Mouse (Mus musculus) midbrain, embryonic 14.5 days (tissue): ENCODE measurements around the gene Tll2. TPM values are rescaled to one million over a fixed set of nuclear protein-coding genes. Genes with fewer than 3 reads are reported as not detected.

Experiments used
- ATAC-seq: fragments of 200-750 bp; cut with Nextera tagmentation; 2 replicates; pipeline ENCODE4 v1.8.0; 2017; ENCODE audit warnings: moderate number of reproducible peaks, moderate library complexity; ENCODE audit not compliant: low FRiP score, low TSS enrichment
- DNase-seq: peaks from one replicate; pipeline ENCODE4 v3.0.0-alpha.2; 2015
- H3K27ac ChIP-seq: fragments of 300-500 bp; sonication (generic); replicated peaks from 2 replicates; pipeline ENCODE4 v1.5.1; 2014; ENCODE audit warnings: mild to moderate bottlenecking, low read depth, low read length, moderate library complexity
- H3K27me3 ChIP-seq: fragments of 300-500 bp; sonication (generic); 2 replicates; pipeline ENCODE4 v1.6.1; 2014; ENCODE audit warnings: low read length, control low read depth, mixed read lengths; ENCODE audit not compliant: control insufficient read depth, insufficient read depth
- H3K36me3 ChIP-seq: fragments of 300-500 bp; sonication (generic); 2 replicates; pipeline ENCODE4 v1.6.1; 2014; ENCODE audit warnings: low read length, control low read depth; ENCODE audit not compliant: control insufficient read depth, insufficient read depth
- H3K4me1 ChIP-seq: fragments of 300-500 bp; sonication (generic); 2 replicates; pipeline ENCODE4 v1.6.1; 2014; ENCODE audit warnings: mild to moderate bottlenecking, antibody characterized with exemption, low read length, control low read depth; ENCODE audit not compliant: control insufficient read depth, insufficient read depth
- H3K4me2 ChIP-seq: fragments of 300-500 bp; sonication (generic); 2 replicates; pipeline ENCODE4 v1.6.1; 2014; ENCODE audit warnings: mild to moderate bottlenecking, low read length, moderate library complexity
- H3K4me3 ChIP-seq: fragments of 300-500 bp; sonication (generic); replicated peaks from 2 replicates; pipeline ENCODE4 v1.5.1; 2014; ENCODE audit warnings: low read depth, low read length
- H3K9ac ChIP-seq: fragments of 300-500 bp; sonication (generic); replicated peaks from 2 replicates; pipeline ENCODE4 v1.6.1; 2014; ENCODE audit warnings: mild to moderate bottlenecking, low read length, moderate library complexity
- H3K9me3 ChIP-seq: fragments of 300-500 bp; sonication (generic); 2 replicates; pipeline ENCODE4 v1.6.1; 2016; ENCODE audit warnings: low read length, control low read depth, mixed read lengths; ENCODE audit not compliant: control insufficient read depth
- WGBS: fragments of 180-500 bp; shearing (Covaris S2); extraction: QIAGEN DNeasy Blood & Tissue Kit; methylation state at CpG from one replicate; pipeline ENCODE4 v1.1.7; 2014; 5-methylcytosine and 5-hydroxymethylcytosine counted together
- polyA plus RNA-seq: library from polyadenylated mRNA; unstranded; fragments of >200 nt; fragmentation: Nextera tagmentation; extraction: Ambion mirVana; gene quantifications from 2 replicates; pipeline ENCODE4 v1.2.1, GENCODE M21; 2014

Gene Tll2
- polyA plus RNA-seq, 1 experiment from 2014 or later: 1.8 TPM

- Histone ChIP-seq H3K4me1 (no peaks in the 10 kb centered on the region), H3K27me3 (no peaks in the 10 kb centered on the region), H3K9ac (no peak overlapping the region), H3K27ac (no peak overlapping the region), H3K9me3 (no peaks in the 10 kb centered on the region), H3K36me3 (no peaks in the 10 kb centered on the region), H3K4me2 (no peak overlapping the region), H3K4me3 (no peak overlapping the region)
- 62% methylated on average over 10 of the region's 10 CpGs for WGBS
- ATAC-seq (no peak), DNase-seq (no peak)
These were observed 161.4 kb downstream of the Tll2 start for GRCm38 (mm10) chr19:41045091-41045770.

GRCm38 (mm10) chr19:41039110-41039509 lies 167.5 kb downstream of the Tll2 start:
- DNase-seq: no peak
- H3K4me3 ChIP-seq: no peak overlapping the region
- no peaks in the 10 kb centered on the region for H3K36me3 ChIP-seq
- ATAC-seq: no peak
- H3K9ac ChIP-seq: no peak overlapping the region
- no peaks in the 10 kb centered on the region for H3K4me1 ChIP-seq
- H3K9me3 ChIP-seq: no peaks in the 10 kb centered on the region
- no peak overlapping the region for H3K27ac ChIP-seq
- no peaks in the 10 kb centered on the region for H3K27me3 ChIP-seq
- 88% methylated on average over 7 of the region's 7 CpGs for WGBS
- no peak overlapping the region for H3K4me2 ChIP-seq

GRCm38 (mm10) chr19:41035809-41036551 lies 170.7 kb downstream of the Tll2 start:
- Histone ChIP-seq H3K4me2 (no peak overlapping the region), H3K27me3 (no peaks in the 10 kb centered on the region), H3K9ac (no peak overlapping the region), H3K27ac (no peak overlapping the region), H3K4me1 (no peaks in the 10 kb centered on the region), H3K4me3 (no peak overlapping the region), H3K36me3 (no peaks in the 10 kb centered on the region), H3K9me3 (no peaks in the 10 kb centered on the region)
- no peak for DNase-seq
- ATAC-seq: no peak
- WGBS: 92% methylated on average over 4 of the region's 4 CpGs

Other genes with a start within 250 kb of the Tll2 start
- gene Blnk, start 212.3 kb downstream of the Tll2 start, polyA plus RNA-seq: 0.66 and 0.70 TPM in 2 replicates
- gene Dntt, start 177.6 kb downstream of the Tll2 start, polyA plus RNA-seq: 0.17 and 0.18 TPM in 2 replicates
- gene Opalin, start 129.7 kb downstream of the Tll2 start, polyA plus RNA-seq: not detected in 2 replicates
- 74.4 and 112 TPM in 2 replicates for gene Tm9sf3, start 57.2 kb upstream of the Tll2 start, polyA plus RNA-seq
- gene Pik3ap1, start 178.3 kb upstream of the Tll2 start, polyA plus RNA-seq: 1.1 and 2.9 TPM in 2 replicates